Mouse (Mus musculus) MEL (cell line): ENCODE data around the gene Nubp2. TPM values are rescaled to one million over a fixed set of nuclear protein-coding genes. Genes with fewer than 3 reads are reported as not detected.

Source experiments
- DNase-seq: peaks from one replicate; pipeline ENCODE4 v3.0.0; 2011; ENCODE audit warnings: low read depth, low spot score
- H3K27ac ChIP-seq: 2 replicates; pipeline ENCODE4 v1.5.1; 2012; ENCODE audit warnings: low read depth, mild to moderate bottlenecking, control low read depth, low read length, moderate library complexity; ENCODE audit not compliant: control insufficient read depth
- H3K27me3 ChIP-seq, 2 experiments: fragments of 150-350 bp in 1 of 2; sonication (generic) in 1 of 2; 2 replicates each; pipeline ENCODE4 v1.6.1; 2012; ENCODE audit warnings: low read length in 2 of 2, mild to moderate bottlenecking in 2 of 2, improper control_type of control experiment in 1 of 2, moderate library complexity in 1 of 2; ENCODE audit not compliant: insufficient read depth in 2 of 2, control insufficient read depth in 1 of 2
- H3K36me3 ChIP-seq, 2 experiments: 2 replicates each; pipeline ENCODE4 v1.6.1; 2012 to 2014; ENCODE audit warnings: low read length in 2 of 2, improper control_type of control experiment in 1 of 2, inconsistent platforms in 1 of 2, mild to moderate bottlenecking in 1 of 2; ENCODE audit not compliant: insufficient read depth in 2 of 2, control insufficient read depth in 1 of 2
- H3K4me1 ChIP-seq, 2 experiments: fragments of 150-350 bp in 1 of 2; sonication (generic) in 1 of 2; 2 replicates each; pipeline ENCODE4 v1.6.1; 2012; ENCODE audit warnings: low read length in 2 of 2, improper control_type of control experiment in 1 of 2, mild to moderate bottlenecking in 1 of 2; ENCODE audit not compliant: insufficient read depth in 2 of 2, control insufficient read depth in 1 of 2
- H3K4me3 ChIP-seq, 2 experiments: fragments of 150-350 bp in 1 of 2; sonication (generic) in 1 of 2; 2 replicates each; pipeline ENCODE4 v1.5.1; 2012; ENCODE audit warnings: low read depth in 2 of 2, low read length in 2 of 2, mild to moderate bottlenecking in 2 of 2, moderate library complexity in 2 of 2, control low read depth in 1 of 2, improper control_type of control experiment in 1 of 2; ENCODE audit not compliant: control insufficient read depth in 1 of 2, insufficient read depth in 1 of 2
- H3K79me2 ChIP-seq: 2 replicates; pipeline ENCODE4 v1.6.1; 2012; ENCODE audit warnings: mild to moderate bottlenecking, low read length, moderate library complexity; ENCODE audit not compliant: control insufficient read depth, poor library complexity, insufficient read depth
- H3K9ac ChIP-seq: 2 replicates; pipeline ENCODE4 v1.6.1; 2012; ENCODE audit warnings: low read depth, mild to moderate bottlenecking, control low read depth, low read length, moderate library complexity; ENCODE audit not compliant: control insufficient read depth, poor library complexity, severe bottlenecking
- H3K9me3 ChIP-seq: fragments of 150-350 bp; sonication (generic); replicated peaks from 2 replicates; pipeline ENCODE4 v1.6.1; 2012; ENCODE audit warnings: mild to moderate bottlenecking, low read length, improper control_type of control experiment, moderate library complexity; ENCODE audit not compliant: insufficient read depth
- BHLHE40 ChIP-seq: IDR thresholded peaks from 2 replicates; pipeline ENCODE4 v1.6.1; 2012; ENCODE audit warnings: low read depth, mild to moderate bottlenecking, inconsistent platforms, low read length, improper control_type of control experiment, borderline replicate concordance
- E2F4 ChIP-seq: IDR thresholded peaks from 2 replicates; pipeline ENCODE4 v1.6.1; 2011; ENCODE audit warnings: low read depth, low read length, improper control_type of control experiment, borderline replicate concordance
- ELF1 ChIP-seq: IDR thresholded peaks from 2 replicates; pipeline ENCODE4 v1.6.1; 2014; ENCODE audit warnings: low read depth, mild to moderate bottlenecking, inconsistent platforms, low read length, improper control_type of control experiment, moderate library complexity
- EP300 ChIP-seq, 2 experiments: IDR thresholded peaks; 2 replicates each; pipeline ENCODE4 v1.6.1; 2011; ENCODE audit warnings: improper control_type of control experiment in 2 of 2, low read length in 2 of 2, low read depth in 1 of 2, mild to moderate bottlenecking in 1 of 2
- GABPA ChIP-seq: IDR thresholded peaks from 2 replicates; pipeline ENCODE4 v1.6.1; 2012; ENCODE audit warnings: low read depth, mild to moderate bottlenecking, inconsistent platforms, low read length, improper control_type of control experiment, moderate library complexity
- GATA1 ChIP-seq: IDR thresholded peaks from 2 replicates; pipeline ENCODE4 v1.6.1; 2011; ENCODE audit warnings: low read depth, low read length, improper control_type of control experiment
- JUND ChIP-seq: IDR thresholded peaks from 2 replicates; pipeline ENCODE4 v1.6.1; 2011; ENCODE audit warnings: low read depth, mild to moderate bottlenecking, improper control_type of control experiment, low read length
- KAT2A ChIP-seq: conservative IDR thresholded peaks from 2 replicates; pipeline ENCODE4 v1.6.1; 2012; ENCODE audit warnings: low read depth, low read length, improper control_type of control experiment, inconsistent platforms
- MAX ChIP-seq: IDR thresholded peaks from 2 replicates; pipeline ENCODE4 v1.6.1; 2011; ENCODE audit warnings: low read length, improper control_type of control experiment
- MAZ ChIP-seq: IDR thresholded peaks from 2 replicates; pipeline ENCODE4 v1.6.1; 2012; ENCODE audit warnings: low read depth, mild to moderate bottlenecking, inconsistent platforms, low read length, improper control_type of control experiment
- MXI1 ChIP-seq: IDR thresholded peaks from 2 replicates; pipeline ENCODE4 v1.6.1; 2011; ENCODE audit warnings: mild to moderate bottlenecking, low read depth, low read length, improper control_type of control experiment
- NELFE ChIP-seq: IDR thresholded peaks from 2 replicates; pipeline ENCODE4 v1.6.1; 2011; ENCODE audit warnings: low read depth, low read length, improper control_type of control experiment
- POLR2A ChIP-seq, 2 experiments: IDR thresholded peaks; 2 replicates each; pipeline ENCODE4 v1.6.1; 2011 to 2012; ENCODE audit warnings: low read length in 2 of 2, mild to moderate bottlenecking in 2 of 2, control low read depth in 1 of 2, improper control_type of control experiment in 1 of 2, low read depth in 1 of 2, moderate library complexity in 1 of 2; ENCODE audit not compliant: control insufficient read depth in 1 of 2, insufficient read depth in 1 of 2, poor library complexity in 1 of 2
- POLR2AphosphoS5 ChIP-seq: IDR thresholded peaks from 2 replicates; pipeline ENCODE4 v1.6.1; 2012; ENCODE audit warnings: low read depth, borderline replicate concordance, mild to moderate bottlenecking, inconsistent platforms, low read length, moderate library complexity, mixed read lengths
- RAD21 ChIP-seq: IDR thresholded peaks from 2 replicates; pipeline ENCODE4 v1.6.1; 2011; ENCODE audit warnings: mild to moderate bottlenecking, low read depth, low read length, improper control_type of control experiment
- SIN3A ChIP-seq: IDR thresholded peaks from 2 replicates; pipeline ENCODE4 v1.6.1; 2012; ENCODE audit warnings: low read length, improper control_type of control experiment, inconsistent platforms
- TAL1 ChIP-seq: IDR thresholded peaks from 2 replicates; pipeline ENCODE4 v1.6.1; 2012; ENCODE audit warnings: mild to moderate bottlenecking, inconsistent platforms, low read length, moderate library complexity, mixed read lengths
- TBP ChIP-seq: IDR thresholded peaks from 2 replicates; pipeline ENCODE4 v1.8.0; 2011; ENCODE audit warnings: low read depth, low read length, improper control_type of control experiment
- USF2 ChIP-seq, 2 experiments: IDR thresholded peaks; 2 replicates each; pipeline ENCODE4 v1.6.1; 2011 to 2012; ENCODE audit warnings: improper control_type of control experiment in 2 of 2, low read length in 2 of 2, borderline replicate concordance in 1 of 2, inconsistent platforms in 1 of 2, low read depth in 1 of 2, mild to moderate bottlenecking in 1 of 2; ENCODE audit not compliant: insufficient read depth in 1 of 2
- ZKSCAN1 ChIP-seq: IDR thresholded peaks from 2 replicates; pipeline ENCODE4 v1.6.1; 2012; ENCODE audit warnings: low read depth, mild to moderate bottlenecking, inconsistent platforms, low read length, improper control_type of control experiment, moderate library complexity
- ZMIZ1 ChIP-seq: IDR thresholded peaks from 2 replicates; pipeline ENCODE4 v1.6.1; 2012; ENCODE audit warnings: low read depth, mild to moderate bottlenecking, inconsistent platforms, low read length, improper control_type of control experiment, moderate library complexity
- ZNF384 ChIP-seq: IDR thresholded peaks from 2 replicates; pipeline ENCODE4 v1.6.1; 2012; ENCODE audit warnings: low read depth, mild to moderate bottlenecking, inconsistent platforms, low read length, improper control_type of control experiment
- polyA plus RNA-seq, 2 experiments: library from polyadenylated mRNA; stranded (reverse) in 1 of 2; unstranded in 1 of 2; fragments of >175 nt in 1 of 2; fragments of >200 nt in 1 of 2; gene quantifications; 2 replicates each; pipeline versions ENCODE4 v1.2.1 to v1.2.4; 2012; ENCODE audit warnings: low replicate concordance in 2 of 2, low read depth in 1 of 2; ENCODE audit not compliant: insufficient read length in 2 of 2, insufficient read depth in 1 of 2, missing spikeins in 1 of 2
- total RNA-seq: library from RNA; depleted of rRNA; stranded (reverse); fragments of 300-350 nt; gene quantifications from 2 replicates; pipeline ENCODE4 v1.2.3, GENCODE M21; 2012

Gene Nubp2
- total and polyA plus RNA-seq, 3 experiments: 141 to 191 TPM; not detected in 1

DNA sequence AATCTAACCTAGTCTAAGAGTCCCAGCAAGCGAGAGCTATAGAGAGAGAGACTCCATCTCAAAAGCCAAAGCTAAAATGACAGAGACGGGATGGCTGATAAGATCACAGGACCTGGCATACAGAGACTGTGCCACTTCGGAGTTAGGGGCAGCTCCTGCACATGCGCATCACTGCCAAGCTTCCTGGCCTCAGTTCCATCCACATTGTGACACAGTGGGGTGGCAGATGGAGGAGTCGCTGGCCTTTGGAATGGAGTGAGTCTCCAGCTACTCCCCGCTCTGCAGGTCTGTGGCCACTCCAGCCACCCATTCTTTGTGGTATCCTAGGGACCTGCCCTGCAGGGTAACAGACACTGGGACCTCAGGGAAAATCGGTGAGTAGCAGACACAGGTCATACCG lies 20.4 kb downstream of the Nubp2 start, which contains the start of gene Igfals:
Gene Igfals, plus strand, starts transcription at position 222 of the 400 bp plus-strand sequence.
- H3K9ac ChIP-seq: no peak within 1 kb of the TSS
- H3K36me3 ChIP-seq: no peaks in the 10 kb centered on the region
- no peak within 1 kb of the TSS for H3K27ac ChIP-seq
- H3K79me2 ChIP-seq: no peaks in the 10 kb centered on the region
- no peaks in the 10 kb centered on the region for H3K9me3 ChIP-seq
- H3K27me3 ChIP-seq: no peaks in the 10 kb centered on the region
- DNase-seq: no peak
- H3K4me3 ChIP-seq: no peak within 1 kb of the TSS
- no peaks in the 10 kb centered on the region for H3K4me1 ChIP-seq
- TF ChIP-seq USF2 (IDR thresholded peaks at IDR 0.05; ENCODE audit: borderline replicate concordance in 1 of 2, insufficient read depth in 1 of 2, low read depth in 1 of 2, low read length in 2 of 2) (no peak), GATA1 (no peak), GABPA (no peak), EP300 (IDR thresholded peaks at IDR 0.05; ENCODE audit: low read depth in 1 of 2, low read length in 2 of 2) (no peak), SIN3A (no peak), BHLHE40 (no peak), ZMIZ1 (no peak), TBP (no peak)
- TF ChIP-seq, all 39 proteins: peak for 0

DNA sequence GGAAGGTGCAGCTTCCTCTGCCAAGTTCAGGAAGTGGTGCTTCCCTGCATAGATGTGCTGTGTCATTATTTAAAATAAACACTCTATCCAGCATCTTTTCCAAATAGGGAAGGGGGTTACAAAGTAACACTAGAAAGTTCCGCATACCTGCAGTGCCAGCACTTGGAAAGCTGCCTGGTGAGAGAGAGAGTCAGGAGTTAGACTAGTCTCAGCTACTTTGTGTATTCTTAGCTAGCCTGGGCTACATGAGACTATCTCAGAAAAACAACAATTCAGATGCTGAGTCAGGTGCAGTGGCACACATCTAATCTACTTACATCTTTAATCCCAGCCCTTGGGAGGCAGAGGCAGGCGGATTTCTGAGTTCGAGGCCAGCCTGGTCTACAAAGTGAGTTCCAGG lies 24.4 kb downstream of the Nubp2 start:
- H3K36me3 ChIP-seq: peaks cover 0 to 11% of the 10 kb centered on the region in 2 experiments; a peak in 2 of 4 replicates
- H3K27me3 ChIP-seq: no peaks in the 10 kb centered on the region
- H3K27ac ChIP-seq: no peak overlapping the region
- no peak overlapping the region for H3K9ac ChIP-seq
- no peaks in the 10 kb centered on the region for H3K9me3 ChIP-seq
- peaks cover 4 to 16% of the 10 kb centered on the region in 2 experiments for H3K4me1 ChIP-seq
- no peaks in the 10 kb centered on the region for H3K79me2 ChIP-seq
- TF ChIP-seq RAD21 (no peak), SIN3A (no peak), POLR2AphosphoS5 (no peak), MAX (no peak), TAL1 (no peak), JUND (no peak), MAZ (no peak), ZNF384 (no peak)
- no peak overlapping the region for H3K4me3 ChIP-seq
- DNase-seq: no peak

GRCm38 (mm10) chr17:24860076-24860475 lies 26.1 kb downstream of the Nubp2 start:
- H3K36me3 ChIP-seq: peaks cover 0 to 11% of the 10 kb centered on the region in 2 experiments; a peak in 2 of 4 replicates
- no peak overlapping the region for H3K9ac ChIP-seq
- TF ChIP-seq MAX (no peak), NELFE (no peak), BHLHE40 (no peak), MXI1 (no peak), E2F4 (no peak), ZKSCAN1 (no peak), ELF1 (no peak), POLR2A (IDR thresholded peaks at IDR 0.05; ENCODE audit: control insufficient read depth in 1 of 2, insufficient read depth in 1 of 2, low read depth in 1 of 2, low read length in 2 of 2, poor library complexity in 1 of 2) (no peak), GABPA (no peak), ZMIZ1 (no peak), KAT2A (no peak), ZNF384 (no peak), MAZ (no peak)
- no peaks in the 10 kb centered on the region for H3K9me3 ChIP-seq
- H3K4me3 ChIP-seq: no peak overlapping the region
- H3K4me1 ChIP-seq: peaks cover 4 to 16% of the 10 kb centered on the region in 2 experiments
- H3K79me2 ChIP-seq: no peaks in the 10 kb centered on the region
- DNase-seq: no peak
- no peak overlapping the region for H3K27ac ChIP-seq
- no peaks in the 10 kb centered on the region for H3K27me3 ChIP-seq
